Mouse (Mus musculus): ENCODE measurements at regions not wholly inside any gene's neighbourhood (a gene's known extent, or its start where the extent isn't known, plus 50 kb on each side); places are given as distances from the start of the nearest gene placed in this dataset.

DNA sequence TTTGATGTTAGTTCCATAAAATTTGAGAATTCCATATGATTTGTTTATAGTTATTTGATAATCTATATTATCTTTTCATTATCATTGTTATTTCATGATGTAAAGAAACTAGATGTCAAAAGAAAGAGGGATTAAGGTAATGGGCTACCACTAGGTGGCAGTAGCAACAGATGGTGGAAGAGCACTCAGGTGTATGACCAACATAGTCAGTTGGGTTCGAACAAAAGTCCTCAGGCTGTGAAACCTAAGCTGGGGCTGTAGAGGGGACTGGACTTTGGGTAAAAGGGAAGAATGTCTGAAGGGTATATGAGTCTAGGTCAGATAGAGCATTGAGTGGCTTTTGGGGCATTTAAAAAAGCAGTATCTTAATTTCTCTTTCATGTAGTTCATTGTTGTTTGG, 67.2 kb upstream of the Hcrtr2 start:
- TF ChIP-seq RCOR1 (IDR thresholded peaks at IDR 0.05; ENCODE audit: low read depth, low read length) (no peak), RAD21 (IDR thresholded peaks at IDR 0.05; ENCODE audit: low read depth, low read length) (peak; percentile 55), ZNF384 (IDR thresholded peaks at IDR 0.05; ENCODE audit: low read depth, low read length) (0 out of 2 replicates have a peak, but pooled peaks have one; percentile 23), MXI1 (IDR thresholded peaks at IDR 0.05; ENCODE audit: low read depth, low read length) (no peak), USF1 (IDR thresholded peaks at IDR 0.05; ENCODE audit: low read depth, low read length) (no peak), CHD2 (IDR thresholded peaks at IDR 0.05; ENCODE audit: low read length) (no peak), POLR2AphosphoS2 (IDR thresholded peaks at IDR 0.05; ENCODE audit: low read length) (no peak), ZC3H11A (IDR thresholded peaks at IDR 0.05; ENCODE audit: low read depth, low read length) (peak; percentile 36; the same call in 1 of the 2 replicates), CTCF (IDR thresholded peaks at IDR 0.05 in 2 of 3, conservative IDR thresholded peaks at IDR 0.05 in 1 of 3; ENCODE audit: control insufficient read depth in 1 of 3, insufficient read depth in 1 of 3, low read depth in 2 of 3, low read length in 3 of 3, poor library complexity in 1 of 3, severe bottlenecking in 1 of 3) (peak; percentile 36 to 71 (median 69)), MYC (IDR thresholded peaks at IDR 0.05; ENCODE audit: low read depth, low read length) (no peak), POLR2AphosphoS5 (IDR thresholded peaks at IDR 0.05; ENCODE audit: borderline replicate concordance, low read depth, low read length) (no peak), ELF1 (IDR thresholded peaks at IDR 0.05; ENCODE audit: low read depth, low read length) (no peak), SMC3 (IDR thresholded peaks at IDR 0.05; ENCODE audit: low read depth, low read length) (peak; percentile 74), MAX (IDR thresholded peaks at IDR 0.05; ENCODE audit: low read length) (no peak), EP300 (IDR thresholded peaks at IDR 0.05; ENCODE audit: low read depth in 1 of 2, low read length in 2 of 2) (no peak)
- peak; percentile 45 for DNase-seq (ENCODE audit: low read depth, low spot score)
- Histone ChIP-seq H3K4me3 (ENCODE audit: control insufficient read depth in 1 of 2, insufficient read depth in 1 of 2, low read depth in 2 of 2, low read length in 2 of 2) (no peak overlapping the region), H3K27me3 (ENCODE audit: control insufficient read depth in 1 of 2, insufficient read depth in 2 of 2, low read length in 2 of 2) (no peaks in the 10 kb centered on the region), H3K27ac (ENCODE audit: control insufficient read depth, low read depth, low read length) (no peak overlapping the region), H3K9me3 (replicated peaks; ENCODE audit: insufficient read depth, low read length) (no peaks in the 10 kb centered on the region), H3K4me1 (ENCODE audit: control insufficient read depth in 1 of 2, insufficient read depth in 2 of 2, low read length in 2 of 2) (no peaks in the 10 kb centered on the region), H3K79me2 (ENCODE audit: control insufficient read depth, insufficient read depth, low read length, poor library complexity) (no peaks in the 10 kb centered on the region), H3K36me3 (ENCODE audit: control insufficient read depth in 1 of 2, insufficient read depth in 2 of 2, low read length in 2 of 2) (no peaks in the 10 kb centered on the region), H3K9ac (ENCODE audit: control insufficient read depth, low read depth, low read length, poor library complexity, severe bottlenecking) (no peak overlapping the region)

Data from MEL (cell line).